Mouse (Mus musculus) liver (tissue): ENCODE data around the gene Ptprg.

ENCODE experiments used
- DNase-seq: peaks from one replicate; pipeline ENCODE4 v3.0.0-alpha.2; 2020; ENCODE audit warnings: mixed read lengths

Gene Ptprg

GRCm38 (mm10) chr14:12065001-12065400, 511.7 kb downstream of the Ptprg start:
- no peak for DNase-seq

GRCm38 (mm10) chr14:12065736-12066135, 512.4 kb downstream of the Ptprg start:
- no peak for DNase-seq

GRCm38 (mm10) chr14:12069707-12070106, 516.4 kb downstream of the Ptprg start:
- DNase-seq = no peak

- DNase-seq = no peak
These were observed 517.0 kb downstream of the Ptprg start for GRCm38 (mm10) chr14:12070361-12070760.

GRCm38 (mm10) chr14:12070856-12071465, 517.6 kb downstream of the Ptprg start:
- DNase-seq = no peak

GRCm38 (mm10) chr14:12072026-12072861, 518.9 kb downstream of the Ptprg start:
- no peak for DNase-seq

GRCm38 (mm10) chr14:12073408-12074107, 520.2 kb downstream of the Ptprg start:
- DNase-seq = no peak

GRCm38 (mm10) chr14:12077193-12077592, 523.9 kb downstream of the Ptprg start:
- no peak for DNase-seq

- DNase-seq = no peak
These were observed 525.9 kb downstream of the Ptprg start for GRCm38 (mm10) chr14:12079250-12079649.

GRCm38 (mm10) chr14:12079833-12080401, 526.6 kb downstream of the Ptprg start:
- DNase-seq = no peak

- DNase-seq = no peak
These were observed 529.0 kb downstream of the Ptprg start for GRCm38 (mm10) chr14:12082131-12082921.

- DNase-seq = no peak
These were observed 530.7 kb downstream of the Ptprg start for GRCm38 (mm10) chr14:12084076-12084475.

- no peak for DNase-seq
These were observed 531.7 kb downstream of the Ptprg start for GRCm38 (mm10) chr14:12085078-12085477.

- no peak for DNase-seq
These were observed 532.8 kb downstream of the Ptprg start for GRCm38 (mm10) chr14:12086167-12086566.

- DNase-seq = no peak
These were observed 536.6 kb downstream of the Ptprg start for GRCm38 (mm10) chr14:12089954-12090353.

- DNase-seq = no peak
These were observed 538.4 kb downstream of the Ptprg start for GRCm38 (mm10) chr14:12091730-12092129.

GRCm38 (mm10) chr14:12099390-12100333, 546.3 kb downstream of the Ptprg start:
- DNase-seq = no peak

GRCm38 (mm10) chr14:12102389-12103325, 549.3 kb downstream of the Ptprg start:
- DNase-seq = no peak

- DNase-seq = no peak
These were observed 551.2 kb downstream of the Ptprg start for GRCm38 (mm10) chr14:12104297-12105155.
